Mouse (Mus musculus) heart, embryonic 10.5 days (tissue): ENCODE data around the gene Mip. TPM values are rescaled to one million over a fixed set of nuclear protein-coding genes. Genes with fewer than 3 reads are reported as not detected.
A peak's percentile ranks its signal among the peaks of the same experiment; 100 is the strongest.
"Not testable (repeated sequence)": the region's sequence is repeated elsewhere in the genome, so short reads cannot be mapped to it uniquely, and the experiment has no call there.

Experiments
- DNase-seq: peaks from one replicate; pipeline ENCODE4 v3.0.0-alpha.2; 2017; ENCODE audit warnings: low spot score
- H3K27ac ChIP-seq: fragments of 300-500 bp; sonication (generic); 2 replicates; pipeline ENCODE4 v1.5.1; 2016; ENCODE audit warnings: mild to moderate bottlenecking
- H3K27me3 ChIP-seq: fragments of 300-500 bp; sonication (generic); 2 replicates; pipeline ENCODE4 v1.6.1; 2016; ENCODE audit warnings: mild to moderate bottlenecking; ENCODE audit not compliant: poor library complexity, insufficient read depth, severe bottlenecking
- H3K36me3 ChIP-seq: fragments of 300-500 bp; sonication (generic); 2 replicates; pipeline ENCODE4 v1.6.1; 2016; ENCODE audit warnings: mild to moderate bottlenecking, moderate library complexity
- H3K4me1 ChIP-seq: fragments of 300-500 bp; sonication (generic); 2 replicates; pipeline ENCODE4 v1.6.1; 2016; ENCODE audit warnings: mild to moderate bottlenecking
- H3K4me3 ChIP-seq: fragments of 300-500 bp; sonication (generic); 2 replicates; pipeline ENCODE4 v1.5.1; 2016; ENCODE audit warnings: mild to moderate bottlenecking, moderate library complexity
- H3K9me3 ChIP-seq: fragments of 300-500 bp; sonication (generic); 2 replicates; pipeline ENCODE4 v1.6.1; 2016; ENCODE audit warnings: mild to moderate bottlenecking, moderate library complexity
- WGBS: fragments of 180-500 bp; shearing (Covaris S2); methylation state at CpG from one replicate; pipeline ENCODE4 v1.1.7; 2016; 5-methylcytosine and 5-hydroxymethylcytosine counted together
- polyA plus RNA-seq: library from polyadenylated mRNA; unstranded; fragments of >200 nt; fragmentation: Nextera tagmentation; extraction: Ambion mirVana; gene quantifications from 2 replicates; pipeline ENCODE4 v1.2.1, GENCODE M21; 2016

Gene Mip
- polyA plus RNA-seq, 1 experiment from 2014 or later = not detected

- Histone ChIP-seq H3K4me1 (peaks cover 2% of the 10 kb centered on the region; the same call in 1 of the 2 replicates), H3K27me3 (no peaks in the 10 kb centered on the region), H3K4me3 (no peak overlapping the region), H3K36me3 (no peaks in the 10 kb centered on the region), H3K27ac (no peak overlapping the region), H3K9me3 (no peaks in the 10 kb centered on the region)
- WGBS = 72% methylated on average over 6 of the region's 6 CpGs
- DNase-seq = no peak
Observed at GRCm38 (mm10) chr10:128263393-128264310, 38.0 kb downstream of the Mip start.

- DNase-seq = no peak
- H3K4me1 ChIP-seq = peaks cover 16% of the 10 kb centered on the region; the same call in 1 of the 2 replicates
- WGBS = 63% methylated on average over 6 of the region's 6 CpGs
- no peaks in the 10 kb centered on the region for H3K9me3 ChIP-seq
- H3K36me3 ChIP-seq = no peaks in the 10 kb centered on the region
- H3K27me3 ChIP-seq = no peaks in the 10 kb centered on the region
- H3K4me3 ChIP-seq = no peak within 1 kb of the TSS
- H3K27ac ChIP-seq = no peak within 1 kb of the TSS
Observed at GRCm38 (mm10) chr10:128268371-128268770, 42.7 kb downstream of the Mip start, which contains the start of gene Apof. TSS of gene Apof (plus strand) at chr10:128268671.

- Histone ChIP-seq H3K36me3 (no peaks in the 10 kb centered on the region), H3K27me3 (no peaks in the 10 kb centered on the region), H3K4me1 (peaks cover 16% of the 10 kb centered on the region; the same call in 1 of the 2 replicates), H3K27ac (peak overlapping the region; percentile 91; the same call in 1 of the 2 replicates), H3K4me3 (peak overlapping the region; percentile 92; the same call in 1 of the 2 replicates), H3K9me3 (no peaks in the 10 kb centered on the region)
- DNase-seq = no peak
- 83% methylated on average over 16 of the region's 16 CpGs for WGBS
Observed at GRCm38 (mm10) chr10:128269206-128269910, 43.7 kb downstream of the Mip start.

- Histone ChIP-seq H3K4me1 (peaks cover 16% of the 10 kb centered on the region; the same call in 1 of the 2 replicates), H3K4me3 (peak within 1 kb of the TSS; percentile 92), H3K27me3 (no peaks in the 10 kb centered on the region), H3K9me3 (no peaks in the 10 kb centered on the region), H3K36me3 (0 out of 2 replicates have a peak, but pooled peaks cover 3% of the 10 kb centered on the region), H3K27ac (peak within 1 kb of the TSS; percentile 91)
- DNase-seq = peak; percentile 100
- WGBS = under 1% methylated on average over 43 of the region's 43 CpGs
Observed at GRCm38 (mm10) chr10:128270287-128270841, 44.7 kb downstream of the Mip start, which contains the start of gene Stat2. TSS of gene Stat2 (plus strand) at chr10:128270559.

GRCm38 (mm10) chr10:128270866-128271265 lies 45.2 kb downstream of the Mip start:
- Histone ChIP-seq H3K27ac (peak overlapping the region; percentile 91), H3K9me3 (no peaks in the 10 kb centered on the region), H3K4me1 (peaks cover 16% of the 10 kb centered on the region; the same call in 1 of the 2 replicates), H3K4me3 (peak overlapping the region; percentile 92), H3K36me3 (0 out of 2 replicates have a peak, but pooled peaks cover 3% of the 10 kb centered on the region), H3K27me3 (no peaks in the 10 kb centered on the region)
- 35% methylated on average over 7 of the region's 7 CpGs for WGBS
- no peak for DNase-seq

GRCm38 (mm10) chr10:128271883-128272282 lies 46.2 kb downstream of the Mip start:
- Histone ChIP-seq H3K4me1 (peaks cover 16% of the 10 kb centered on the region; the same call in 1 of the 2 replicates), H3K4me3 (no peak overlapping the region), H3K27me3 (no peaks in the 10 kb centered on the region), H3K27ac (no peak overlapping the region), H3K9me3 (no peaks in the 10 kb centered on the region), H3K36me3 (peaks cover 8% of the 10 kb centered on the region)
- no peak for DNase-seq
- WGBS = 57% methylated on average over 2 of the region's 2 CpGs

GRCm38 (mm10) chr10:128272819-128273439 lies 47.3 kb downstream of the Mip start:
- H3K27ac ChIP-seq, H3K4me3 ChIP-seq, H3K27me3 ChIP-seq, DNase-seq, H3K9me3 ChIP-seq: not testable (repeated sequence)
- H3K4me1 ChIP-seq = peaks cover 16% of the 10 kb centered on the region; the same call in 1 of the 2 replicates
- WGBS = 82% methylated on average over 6 of the region's 7 CpGs
- peaks cover 15% of the 10 kb centered on the region for H3K36me3 ChIP-seq

- H3K36me3 ChIP-seq = peaks cover 35% of the 10 kb centered on the region
- H3K27ac ChIP-seq, H3K27me3 ChIP-seq, H3K4me3 ChIP-seq, H3K4me1 ChIP-seq, DNase-seq, H3K9me3 ChIP-seq: not testable (repeated sequence)
- 94% methylated on average over 1 of the region's 1 CpGs for WGBS
Observed at GRCm38 (mm10) chr10:128275374-128275773, 49.7 kb downstream of the Mip start.

- DNase-seq = no peak
- H3K36me3 ChIP-seq = peaks cover 60% of the 10 kb centered on the region
- WGBS = 64% methylated on average over 6 of the region's 6 CpGs
Observed at GRCm38 (mm10) chr10:128278158-128278557, 52.5 kb downstream of the Mip start.

GRCm38 (mm10) chr10:128280943-128281342 lies 55.3 kb downstream of the Mip start:
- Histone ChIP-seq H3K4me3 (no peak overlapping the region), H3K4me1 (peaks cover 8% of the 10 kb centered on the region; the same call in 1 of the 2 replicates), H3K9me3 (no peaks in the 10 kb centered on the region), H3K36me3 (peaks cover 81% of the 10 kb centered on the region), H3K27me3 (no peaks in the 10 kb centered on the region), H3K27ac (no peak overlapping the region)
- 88% methylated on average over 6 of the region's 6 CpGs for WGBS
- DNase-seq = no peak

More at GRCm38 (mm10) chr10:128278158-128278557, 52.5 kb downstream of the Mip start:
- H3K27ac ChIP-seq = no peak overlapping the region
- H3K4me1 ChIP-seq = 0 out of 2 replicates have a peak, but pooled peaks cover 3% of the 10 kb centered on the region
- no peak overlapping the region for H3K4me3 ChIP-seq
- no peaks in the 10 kb centered on the region for H3K9me3 ChIP-seq
- no peaks in the 10 kb centered on the region for H3K27me3 ChIP-seq
